Comparison of ENCODE assay signal across 20 mouse cellular contexts in genomic region chr2:146956366-146956765, GRCm38 (mm10).
"Had no signal": no experiment of that assay in that cellular context is flagged by ENCODE, and none has a peak within 500 bp of the region (broad histone marks: within the 10 kb centered on the region; RNA-seq: fewer than 3 reads in every experiment).

No protein-coding gene starts in this region.

- H3K4me2 ChIP-seq: limb, embryonic 13.5 days; liver, embryonic 12.5 days; liver, embryonic 15.5 days; lung, embryonic 15.5 days; midbrain, embryonic 12.5 days; midbrain, embryonic 15.5 days; neural tube, embryonic 13.5 days had no signal

- H3K4me1 ChIP-seq: liver, embryonic 12.5 days had no signal

- H3K27me3 ChIP-seq: limb, embryonic 13.5 days; liver, embryonic 12.5 days; liver, embryonic 15.5 days; lung, embryonic 15.5 days had no signal

- H3K27ac ChIP-seq: limb, embryonic 10.5 days; limb, embryonic 13.5 days; liver, embryonic 12.5 days; liver, embryonic 15.5 days; lung, embryonic 15.5 days; midbrain, embryonic 12.5 days; midbrain, embryonic 15.5 days; neural tube, embryonic 13.5 days; stomach, postnatal 0 days had no signal

- H3K9ac ChIP-seq: limb, embryonic 13.5 days; liver, embryonic 12.5 days; liver, embryonic 15.5 days; lung, embryonic 15.5 days; midbrain, embryonic 12.5 days; midbrain, embryonic 15.5 days; neural tube, embryonic 13.5 days had no signal

- DNase-seq: kidney, adult 18-20 months; kidney, adult 9 months; kidney, postnatal 14 days; kidney, postnatal 4 days; liver; lung, adult 18-20 months; lung, postnatal 10 days; lung, postnatal 4 days; thymus, adult 2 months; thymus, postnatal 14 days; thymus, postnatal 4 days had no signal

- ATAC-seq: liver, embryonic 12.5 days; midbrain, embryonic 15.5 days had no signal

- H3K36me3 ChIP-seq: limb, embryonic 10.5 days; limb, embryonic 13.5 days; liver, embryonic 12.5 days; liver, embryonic 15.5 days; lung, embryonic 15.5 days; midbrain, embryonic 12.5 days; midbrain, embryonic 15.5 days; neural tube, embryonic 13.5 days had no signal

- H3K4me3 ChIP-seq: limb, embryonic 10.5 days; limb, embryonic 13.5 days; liver, embryonic 12.5 days; liver, embryonic 15.5 days; lung, embryonic 15.5 days; midbrain, embryonic 12.5 days; midbrain, embryonic 15.5 days; neural tube, embryonic 13.5 days had no signal

- H3K9me3 ChIP-seq: limb, embryonic 10.5 days; limb, embryonic 13.5 days; liver, embryonic 12.5 days; liver, embryonic 15.5 days; lung, embryonic 15.5 days; midbrain, embryonic 12.5 days; midbrain, embryonic 15.5 days; neural tube, embryonic 13.5 days had no signal
